Mouse (Mus musculus) ES-Bruce4 (cell line): ENCODE results near the gene Akirin1.

ENCODE experiments used
- EP300 ChIP-seq: IDR thresholded peaks from 2 replicates; pipeline ENCODE4 v1.6.1; 2011; ENCODE audit warnings: low read depth, low read length; ENCODE audit not compliant: insufficient read depth
- POLR2A ChIP-seq: IDR thresholded peaks from one replicate; pipeline ENCODE4 v1.8.1; 2011; ENCODE audit warnings: low read length; ENCODE audit not compliant: insufficient read depth

GRCm38 (mm10) chr4:123712431-123712830 lies 37.7 kb downstream of the Akirin1 start:
- no peak for TF ChIP-seq EP300
- TF ChIP-seq POLR2A, result no peak
